In the genomic region with DNA sequence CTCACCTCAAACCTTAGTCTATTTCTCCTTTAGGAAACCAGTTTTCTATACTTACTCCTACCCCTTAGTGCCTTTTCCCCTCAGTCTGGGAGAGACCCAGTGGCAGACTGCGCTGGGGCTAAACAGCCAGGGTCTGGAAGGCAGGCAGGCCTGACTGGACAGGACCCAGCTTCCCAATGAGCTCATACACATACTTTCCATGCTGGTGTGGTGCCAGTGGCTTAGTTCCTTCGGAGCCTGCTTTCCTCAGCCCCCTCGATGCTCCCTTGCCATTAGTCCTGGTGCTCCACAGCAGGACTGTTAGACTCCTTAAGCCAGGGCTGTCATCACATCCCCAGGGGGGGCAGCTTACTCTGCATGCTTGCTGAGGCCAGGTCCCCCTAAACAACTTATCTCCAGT, we compare ENCODE assay signal across 16 mouse cellular contexts. TPM values are rescaled to one million over a fixed set of nuclear protein-coding genes. Genes with fewer than 3 reads are reported as not detected.
DNase-seq lines count a peak whose midpoint lies in the region; ATAC-seq and TF ChIP-seq lines count a peak whose summit lies in the region.
"Had no signal": no experiment of that assay in that cellular context is flagged by ENCODE, and none has a peak within 500 bp of the region (broad histone marks: within the 10 kb centered on the region; RNA-seq: fewer than 3 reads in every experiment).

No protein-coding gene starts in this region.

- 20% methylated on average over 3 of the region's 3 CpGs for WGBS in heart, embryonic 12.5 days
- WGBS in midbrain, embryonic 16.5 days, result 64% methylated on average over 3 of the region's 3 CpGs
- WGBS in midbrain, embryonic 11.5 days, result 58% methylated on average over 3 of the region's 3 CpGs
- WGBS in heart, postnatal 0 days, result 21% methylated on average over 3 of the region's 3 CpGs

- ATAC-seq in heart, embryonic 12.5 days (ENCODE audit: insufficient number of reproducible peaks, low FRiP score), result no peak
- no peak for ATAC-seq in midbrain, embryonic 16.5 days
- ATAC-seq in midbrain, embryonic 11.5 days (ENCODE audit: low FRiP score), result no peak
- 0 out of 2 replicates have a peak, but pooled peaks have one; percentile 40 for ATAC-seq in heart, postnatal 0 days (ENCODE audit: insufficient read depth, low read depth)
- ATAC-seq: forebrain, embryonic 15.5 days; intestine, embryonic 16.5 days had no signal

- H3K4me1 ChIP-seq in heart, embryonic 12.5 days (replicated peaks), result peaks cover 23% of the 10 kb centered on the region
- no peaks in the 10 kb centered on the region for H3K4me1 ChIP-seq in midbrain, embryonic 16.5 days (ENCODE audit: control insufficient read depth, insufficient read depth, low read length)
- no peaks in the 10 kb centered on the region for H3K4me1 ChIP-seq in midbrain, embryonic 11.5 days (ENCODE audit: control insufficient read depth, insufficient read depth, low read length)
- peaks cover 7% of the 10 kb centered on the region; the same call in 1 of the 2 replicates for H3K4me1 ChIP-seq in heart, postnatal 0 days (ENCODE audit: control insufficient read depth, insufficient read depth)

- no peak for TF ChIP-seq EP300 in heart, postnatal 0 days (IDR thresholded peaks at IDR 0.05; ENCODE audit: low read depth)

- TF ChIP-seq POLR2A in myocyte (IDR thresholded peaks at IDR 0.05; ENCODE audit: insufficient read length, low read depth), result no peak

- intact Hi-C loops in heart, postnatal 36 days (cut with DNase I), result loop anchor here (5.0 kb wide), 1 partner anchor 33 kb away; no protein-coding TSS in a partner anchor

- H3ac ChIP-seq in myocyte (ENCODE audit: control insufficient read depth, insufficient read length), result no peak overlapping the region

- H3K4me3 ChIP-seq in heart, embryonic 12.5 days, result no peak overlapping the region
- no peak overlapping the region for H3K4me3 ChIP-seq in midbrain, embryonic 16.5 days (ENCODE audit: low read depth, low read length)
- no peak overlapping the region for H3K4me3 ChIP-seq in midbrain, embryonic 11.5 days (ENCODE audit: low read depth, low read length)
- H3K4me3 ChIP-seq in heart, postnatal 0 days (ENCODE audit: low read depth, low read length), result no peak overlapping the region
- H3K4me3 ChIP-seq in myocyte, result no peak overlapping the region
- H3K4me3 ChIP-seq in layer of hippocampus, adult 2 months, result no peak overlapping the region
- H3K4me3 ChIP-seq: forebrain, embryonic 15.5 days; midbrain, embryonic 10.5 days; stomach, embryonic 15.5 days had no signal

- H3K36me3 ChIP-seq in heart, embryonic 12.5 days, result peaks cover 13% of the 10 kb centered on the region
- H3K36me3 ChIP-seq in midbrain, embryonic 16.5 days (ENCODE audit: control insufficient read depth, insufficient read depth, low read length), result no peaks in the 10 kb centered on the region
- no peaks in the 10 kb centered on the region for H3K36me3 ChIP-seq in midbrain, embryonic 11.5 days (ENCODE audit: control insufficient read depth, insufficient read depth, low read length)
- peaks cover 10% of the 10 kb centered on the region; the same call in 1 of the 2 replicates for H3K36me3 ChIP-seq in heart, postnatal 0 days (replicated peaks; ENCODE audit: control insufficient read depth, insufficient read depth, low read length)
- no peaks in the 10 kb centered on the region for H3K36me3 ChIP-seq in myocyte (ENCODE audit: control insufficient read depth, insufficient read depth)
- H3K36me3 ChIP-seq: forebrain, embryonic 15.5 days had no signal

- H3K9ac ChIP-seq in heart, embryonic 12.5 days, result peak overlapping the region; percentile 15; the same call in 1 of the 2 replicates
- 0 out of 2 replicates have a peak overlapping the region, but pooled peaks have one; percentile 6 for H3K9ac ChIP-seq in midbrain, embryonic 16.5 days (ENCODE audit: low read depth, low read length)
- no peak overlapping the region for H3K9ac ChIP-seq in midbrain, embryonic 11.5 days (ENCODE audit: low read length)
- H3K9ac ChIP-seq in heart, postnatal 0 days (replicated peaks; ENCODE audit: low read depth, low read length), result no peak overlapping the region
- H3K9ac ChIP-seq: forebrain, embryonic 15.5 days; stomach, embryonic 15.5 days had no signal

- no peak for TF ChIP-seq CTCF in heart, postnatal 0 days (IDR thresholded peaks at IDR 0.05; ENCODE audit: low read depth)
- TF ChIP-seq CTCF in layer of hippocampus, adult 2 months (conservative IDR thresholded peaks at IDR 0.05), result no peak

- H3K79me2 ChIP-seq in myocyte (ENCODE audit: control insufficient read depth, insufficient read depth), result no peaks in the 10 kb centered on the region

- H3K27ac ChIP-seq in heart, embryonic 12.5 days (ENCODE audit: poor library complexity, severe bottlenecking), result peak overlapping the region; percentile 26
- no peak overlapping the region for H3K27ac ChIP-seq in midbrain, embryonic 16.5 days (ENCODE audit: low read length)
- no peak overlapping the region for H3K27ac ChIP-seq in midbrain, embryonic 11.5 days (ENCODE audit: low read depth, low read length)
- H3K27ac ChIP-seq in heart, postnatal 0 days (ENCODE audit: low read depth), result peak overlapping the region; percentile 32; the same call in 1 of the 2 replicates
- no peak overlapping the region for H3K27ac ChIP-seq in layer of hippocampus, adult 2 months
- H3K27ac ChIP-seq: forebrain, embryonic 15.5 days; midbrain, embryonic 10.5 days; stomach, embryonic 15.5 days had no signal

- no peaks in the 10 kb centered on the region for H3K9me3 ChIP-seq in heart, embryonic 12.5 days (replicated peaks)
- H3K9me3 ChIP-seq in midbrain, embryonic 16.5 days (replicated peaks; ENCODE audit: control insufficient read depth, low read length, poor library complexity, severe bottlenecking), result no peaks in the 10 kb centered on the region
- no peaks in the 10 kb centered on the region for H3K9me3 ChIP-seq in midbrain, embryonic 11.5 days (ENCODE audit: control insufficient read depth, low read length)
- H3K9me3 ChIP-seq in heart, postnatal 0 days (replicated peaks; ENCODE audit: control insufficient read depth, low read length), result no peaks in the 10 kb centered on the region
- H3K9me3 ChIP-seq: forebrain, embryonic 15.5 days; midbrain, embryonic 10.5 days; stomach, embryonic 15.5 days had no signal

- DNase-seq in heart, postnatal 36 days, result no peak
- DNase-seq in midbrain, embryonic 11.5 days (ENCODE audit: low spot score, missing footprints), result no peak
- no peak for DNase-seq in heart, postnatal 0 days (ENCODE audit: low spot score)
- no peak for DNase-seq in layer of hippocampus, adult 2 months (ENCODE audit: low spot score in 2 of 2)
- no peak for DNase-seq in embryo, embryonic 9.5 days (ENCODE audit: extremely low spot score)
- DNase-seq: adrenal gland, adult 2 months; cerebellum, postnatal 25 days; kidney, postnatal 14 days; thymus, postnatal 36 days had no signal

- no peak overlapping the region for H3K4me2 ChIP-seq in heart, embryonic 12.5 days
- H3K4me2 ChIP-seq in midbrain, embryonic 16.5 days (ENCODE audit: low read length), result no peak overlapping the region
- no peak overlapping the region for H3K4me2 ChIP-seq in midbrain, embryonic 11.5 days
- H3K4me2 ChIP-seq in heart, postnatal 0 days (ENCODE audit: low read depth, low read length), result no peak overlapping the region
- H3K4me2 ChIP-seq in myocyte (ENCODE audit: low read depth), result no peak overlapping the region
- H3K4me2 ChIP-seq: forebrain, embryonic 15.5 days; stomach, embryonic 15.5 days had no signal

- no peaks in the 10 kb centered on the region for H3K27me3 ChIP-seq in heart, embryonic 12.5 days (replicated peaks)
- H3K27me3 ChIP-seq in midbrain, embryonic 16.5 days (ENCODE audit: control insufficient read depth, insufficient read depth, low read depth, low read length), result no peaks in the 10 kb centered on the region
- no peaks in the 10 kb centered on the region for H3K27me3 ChIP-seq in midbrain, embryonic 11.5 days (ENCODE audit: control insufficient read depth, insufficient read depth, low read length)
- no peaks in the 10 kb centered on the region for H3K27me3 ChIP-seq in heart, postnatal 0 days (ENCODE audit: control insufficient read depth, insufficient read depth, low read length)
- H3K27me3 ChIP-seq in myocyte (ENCODE audit: control insufficient read depth, insufficient read depth, insufficient read length), result no peaks in the 10 kb centered on the region
- H3K27me3 ChIP-seq: forebrain, embryonic 15.5 days; stomach, embryonic 15.5 days had no signal

RNA-seq across cellular contexts. Expression of a gene that starts 14.1 kb away (rescaled TPM):
- 127 and 129 TPM in 2 replicates for polyA plus RNA-seq in heart, embryonic 12.5 days (2016; fragmentation: Nextera tagmentation; extraction: Ambion mirVana)
- 10 to 100 TPM; 12.6 to 19.1 TPM for total RNA-seq in heart, postnatal 36 days (2021)
- 43.5 and 43.9 TPM in 2 replicates for polyA plus RNA-seq in midbrain, embryonic 16.5 days (2015; fragmentation: Nextera tagmentation; extraction: Ambion mirVana)
- polyA plus RNA-seq in midbrain, embryonic 11.5 days (2014; fragmentation: Nextera tagmentation; extraction: Ambion mirVana), result 57.4 and 57.5 TPM in 2 replicates
- total RNA-seq in heart, postnatal 0 days (2014; rRNA removed; ENCODE audit: low replicate concordance), result 59.9 and 73.2 TPM in 2 replicates
- polyA plus RNA-seq in heart, postnatal 0 days (2015; fragmentation: Nextera tagmentation; extraction: Ambion mirVana), result 59.7 and 60.9 TPM in 2 replicates
- 108 TPM for polyA plus RNA-seq in myocyte (2012; fragmentation: generic; extraction: Trizol)
- total RNA-seq in layer of hippocampus, adult 2 months (2021), result 10 to 100 TPM; 16.1 to 18.4 TPM

RNA-seq across cellular contexts. Expression of a gene that starts 18.5 kb away (rescaled TPM):
- 50.3 and 55.8 TPM in 2 replicates for polyA plus RNA-seq in heart, embryonic 12.5 days (2016; fragmentation: Nextera tagmentation; extraction: Ambion mirVana)
- total RNA-seq in heart, postnatal 36 days (2021), result 10 to 100 TPM; 55.5 to 57.6 TPM
- polyA plus RNA-seq in midbrain, embryonic 16.5 days (2015; fragmentation: Nextera tagmentation; extraction: Ambion mirVana), result 26.9 and 28.2 TPM in 2 replicates
- polyA plus RNA-seq in midbrain, embryonic 11.5 days (2014; fragmentation: Nextera tagmentation; extraction: Ambion mirVana), result 15.8 and 19.5 TPM in 2 replicates
- 81.5 and 110 TPM in 2 replicates for total RNA-seq in heart, postnatal 0 days (2014; rRNA removed; ENCODE audit: low replicate concordance)
- 47.8 and 54.4 TPM in 2 replicates for polyA plus RNA-seq in heart, postnatal 0 days (2015; fragmentation: Nextera tagmentation; extraction: Ambion mirVana)
- 81.8 TPM for polyA plus RNA-seq in myocyte (2012; fragmentation: generic; extraction: Trizol)
- 10 to 100 TPM; 28.5 to 30.3 TPM for total RNA-seq in layer of hippocampus, adult 2 months (2021)

RNA-seq across cellular contexts. Expression of a gene that starts 18.8 kb away (rescaled TPM):
- 284 and 290 TPM in 2 replicates for polyA plus RNA-seq in heart, embryonic 12.5 days (2016; fragmentation: Nextera tagmentation; extraction: Ambion mirVana)
- 100 to 1,000 TPM; 118 to 126 TPM for total RNA-seq in heart, postnatal 36 days (2021)
- polyA plus RNA-seq in midbrain, embryonic 16.5 days (2015; fragmentation: Nextera tagmentation; extraction: Ambion mirVana), result 247 and 252 TPM in 2 replicates
- 238 and 253 TPM in 2 replicates for polyA plus RNA-seq in midbrain, embryonic 11.5 days (2014; fragmentation: Nextera tagmentation; extraction: Ambion mirVana)
- 132 and 145 TPM in 2 replicates for total RNA-seq in heart, postnatal 0 days (2014; rRNA removed; ENCODE audit: low replicate concordance)
- polyA plus RNA-seq in heart, postnatal 0 days (2015; fragmentation: Nextera tagmentation; extraction: Ambion mirVana), result 335 and 371 TPM in 2 replicates
- 483 TPM for polyA plus RNA-seq in myocyte (2012; fragmentation: generic; extraction: Trizol)
- 100 to 1,000 TPM in 1 of 2 experiments, 10 to 100 TPM in 1; 99.8 to 101 TPM for total RNA-seq in layer of hippocampus, adult 2 months (2021)

RNA-seq across cellular contexts. Expression of a gene that starts 27.9 kb away (rescaled TPM):
- polyA plus RNA-seq in heart, embryonic 12.5 days (2016; fragmentation: Nextera tagmentation; extraction: Ambion mirVana), result 8.0 and 8.3 TPM in 2 replicates
- total RNA-seq in heart, postnatal 36 days (2021), result 1 to 10 TPM; 4.1 to 6.1 TPM
- polyA plus RNA-seq in midbrain, embryonic 16.5 days (2015; fragmentation: Nextera tagmentation; extraction: Ambion mirVana), result 4.3 and 4.9 TPM in 2 replicates
- 4.3 and 4.7 TPM in 2 replicates for polyA plus RNA-seq in midbrain, embryonic 11.5 days (2014; fragmentation: Nextera tagmentation; extraction: Ambion mirVana)
- total RNA-seq in heart, postnatal 0 days (2014; rRNA removed; ENCODE audit: low replicate concordance), result 11.3 and 16.6 TPM in 2 replicates
- 6.7 and 8.9 TPM in 2 replicates for polyA plus RNA-seq in heart, postnatal 0 days (2015; fragmentation: Nextera tagmentation; extraction: Ambion mirVana)
- polyA plus RNA-seq in myocyte (2012; fragmentation: generic; extraction: Trizol), result 6.8 TPM
- 1 to 10 TPM; 1.4 to 2.0 TPM for total RNA-seq in layer of hippocampus, adult 2 months (2021)

RNA-seq across cellular contexts. Expression of a gene that starts 30.4 kb away (rescaled TPM):
- 1.9 and 2.4 TPM in 2 replicates for polyA plus RNA-seq in heart, embryonic 12.5 days (2016; fragmentation: Nextera tagmentation; extraction: Ambion mirVana)
- total RNA-seq in heart, postnatal 36 days (2021), result not detected
- polyA plus RNA-seq in midbrain, embryonic 16.5 days (2015; fragmentation: Nextera tagmentation; extraction: Ambion mirVana), result 46.0 and 48.9 TPM in 2 replicates
- 33.6 and 34.4 TPM in 2 replicates for polyA plus RNA-seq in midbrain, embryonic 11.5 days (2014; fragmentation: Nextera tagmentation; extraction: Ambion mirVana)
- 0.77 TPM in 1 of 2 replicates, not detected in the other for total RNA-seq in heart, postnatal 0 days (2014; rRNA removed; ENCODE audit: low replicate concordance)
- 0.15 and 0.27 TPM in 2 replicates for polyA plus RNA-seq in heart, postnatal 0 days (2015; fragmentation: Nextera tagmentation; extraction: Ambion mirVana)
- 0.20 TPM for polyA plus RNA-seq in myocyte (2012; fragmentation: generic; extraction: Trizol)
- total RNA-seq in layer of hippocampus, adult 2 months (2021), result 10 to 100 TPM; 23.9 to 24.0 TPM

Comparison
In these comparisons a context has a peak if more than half of its experiments do, and no peak if none do; other contexts are left out.
1. H3K9ac ChIP-seq: peak in heart, embryonic 12.5 days (single experiment) and midbrain, embryonic 16.5 days (single experiment); none in midbrain, embryonic 11.5 days (single experiment) and heart, postnatal 0 days (single experiment).
2. H3K27ac ChIP-seq: peak in heart, embryonic 12.5 days (single experiment) and heart, postnatal 0 days (single experiment); none in midbrain, embryonic 16.5 days (single experiment), midbrain, embryonic 11.5 days (single experiment) and layer of hippocampus, adult 2 months (single experiment).